Mouse (Mus musculus) midbrain, embryonic 13.5 days (tissue): ENCODE data around the gene Lbhd2. TPM values are rescaled to one million over a fixed set of nuclear protein-coding genes. Genes with fewer than 3 reads are reported as not detected.
A peak's percentile ranks its signal among the peaks of the same experiment; 100 is the strongest.

Experiments
- ATAC-seq: fragments of 200-750 bp; cut with Nextera tagmentation; 2 replicates; pipeline ENCODE4 v1.8.0; 2017; ENCODE audit warnings: mild to moderate bottlenecking, moderate TSS enrichment, moderate library complexity
- H3K27ac ChIP-seq: fragments of 300-500 bp; sonication (generic); 2 replicates; pipeline ENCODE4 v1.5.1; 2015; ENCODE audit warnings: inconsistent platforms, mild to moderate bottlenecking, moderate library complexity
- H3K27me3 ChIP-seq: fragments of 300-500 bp; sonication (generic); 2 replicates; pipeline ENCODE4 v1.6.1; 2015; ENCODE audit warnings: mild to moderate bottlenecking, inconsistent platforms
- H3K36me3 ChIP-seq: fragments of 300-500 bp; sonication (generic); 2 replicates; pipeline ENCODE4 v1.6.1; 2015; ENCODE audit warnings: mild to moderate bottlenecking, inconsistent platforms
- H3K4me1 ChIP-seq: fragments of 300-500 bp; sonication (generic); replicated peaks from 2 replicates; pipeline ENCODE4 v1.6.1; 2015; ENCODE audit warnings: inconsistent platforms
- H3K4me2 ChIP-seq: fragments of 300-500 bp; sonication (generic); replicated peaks from 2 replicates; pipeline ENCODE4 v1.6.1; 2015; ENCODE audit warnings: moderate library complexity, mild to moderate bottlenecking, inconsistent platforms
- H3K4me3 ChIP-seq: fragments of 300-500 bp; sonication (generic); replicated peaks from 2 replicates; pipeline ENCODE4 v1.5.1; 2015; ENCODE audit warnings: mild to moderate bottlenecking, inconsistent platforms
- H3K9ac ChIP-seq: fragments of 300-500 bp; sonication (generic); replicated peaks from 2 replicates; pipeline ENCODE4 v1.6.1; 2015; ENCODE audit warnings: mild to moderate bottlenecking, inconsistent platforms
- H3K9me3 ChIP-seq: fragments of 300-500 bp; sonication (generic); 2 replicates; pipeline ENCODE4 v1.6.1; 2016; ENCODE audit warnings: mild to moderate bottlenecking, inconsistent platforms
- WGBS: fragments of 180-500 bp; shearing (Covaris S2); methylation state at CpG from one replicate; pipeline ENCODE4 v1.1.7; 2015; 5-methylcytosine and 5-hydroxymethylcytosine counted together
- polyA plus RNA-seq: library from polyadenylated mRNA; unstranded; fragments of >200 nt; fragmentation: Nextera tagmentation; extraction: Ambion mirVana; gene quantifications from 2 replicates; pipeline ENCODE4 v1.2.1, GENCODE M21; 2015

The Lbhd2 gene
- polyA plus RNA-seq, 1 experiment from 2014 or later: not detected

GRCm38 (mm10) chr12:111445890-111446613 is 39.4 kb downstream of the Lbhd2 start:
- H3K9ac ChIP-seq: no peak overlapping the region

GRCm38 (mm10) chr12:111446745-111447144 is 40.1 kb downstream of the Lbhd2 start:
- H3K4me2 ChIP-seq: no peak overlapping the region
- H3K4me1 ChIP-seq: peaks cover 32% of the 10 kb centered on the region
- H3K9me3 ChIP-seq: no peaks in the 10 kb centered on the region
- H3K27me3 ChIP-seq: peaks cover 100% of the 10 kb centered on the region
- H3K36me3 ChIP-seq: no peaks in the 10 kb centered on the region
- WGBS: 22% methylated on average over 5 of the region's 5 CpGs
- no peak overlapping the region for H3K4me3 ChIP-seq
- no peak for ATAC-seq
- H3K9ac ChIP-seq: no peak overlapping the region
- H3K27ac ChIP-seq: no peak overlapping the region

More at GRCm38 (mm10) chr12:111445890-111446613, 39.4 kb downstream of the Lbhd2 start:
- Histone ChIP-seq H3K27ac (no peak overlapping the region), H3K4me2 (peak overlapping the region; percentile 46), H3K4me3 (peak overlapping the region; percentile 26), H3K4me1 (peaks cover 32% of the 10 kb centered on the region), H3K27me3 (peaks cover 100% of the 10 kb centered on the region), H3K36me3 (no peaks in the 10 kb centered on the region), H3K9me3 (no peaks in the 10 kb centered on the region)
- no peak for ATAC-seq
- 6% methylated on average over 22 of the region's 27 CpGs for WGBS

GRCm38 (mm10) chr12:111447350-111447749 is 40.7 kb downstream of the Lbhd2 start:
- no peak overlapping the region for H3K27ac ChIP-seq
- H3K4me1 ChIP-seq: peaks cover 27% of the 10 kb centered on the region
- no peaks in the 10 kb centered on the region for H3K9me3 ChIP-seq
- no peak overlapping the region for H3K9ac ChIP-seq
- H3K36me3 ChIP-seq: no peaks in the 10 kb centered on the region
- 11% methylated on average over 9 of the region's 9 CpGs for WGBS
- no peak overlapping the region for H3K4me2 ChIP-seq
- H3K4me3 ChIP-seq: no peak overlapping the region
- no peak for ATAC-seq
- H3K27me3 ChIP-seq: peaks cover 100% of the 10 kb centered on the region

- no peak overlapping the region for H3K27ac ChIP-seq
- no peak overlapping the region for H3K9ac ChIP-seq
- H3K9me3 ChIP-seq: no peaks in the 10 kb centered on the region
- no peak for ATAC-seq
- H3K4me1 ChIP-seq: peaks cover 19% of the 10 kb centered on the region
- 11% methylated on average over 22 of the region's 22 CpGs for WGBS
- no peak overlapping the region for H3K4me2 ChIP-seq
- H3K27me3 ChIP-seq: peaks cover 98% of the 10 kb centered on the region
- no peaks in the 10 kb centered on the region for H3K36me3 ChIP-seq
- H3K4me3 ChIP-seq: no peak overlapping the region
Observed at GRCm38 (mm10) chr12:111447898-111448760, 41.5 kb downstream of the Lbhd2 start.

GRCm38 (mm10) chr12:111448931-111449705 is 42.5 kb downstream of the Lbhd2 start:
- Histone ChIP-seq H3K4me3 (no peak overlapping the region), H3K4me2 (no peak overlapping the region), H3K27ac (no peak overlapping the region), H3K4me1 (peaks cover 17% of the 10 kb centered on the region), H3K27me3 (peaks cover 94% of the 10 kb centered on the region), H3K36me3 (no peaks in the 10 kb centered on the region), H3K9me3 (no peaks in the 10 kb centered on the region), H3K9ac (no peak overlapping the region)
- 21% methylated on average over 13 of the region's 14 CpGs for whole genome bisulfite sequencing
- ATAC-seq: no peak

- no peak overlapping the region for H3K4me2 ChIP-seq
- no peaks in the 10 kb centered on the region for H3K36me3 ChIP-seq
- no peak for ATAC-seq
- H3K9me3 ChIP-seq: no peaks in the 10 kb centered on the region
- WGBS: 50% methylated on average over 6 of the region's 6 CpGs
- no peak overlapping the region for H3K27ac ChIP-seq
- peaks cover 86% of the 10 kb centered on the region for H3K27me3 ChIP-seq
- H3K4me3 ChIP-seq: no peak overlapping the region
- H3K4me1 ChIP-seq: peaks cover 14% of the 10 kb centered on the region
- no peak overlapping the region for H3K9ac ChIP-seq
Observed at GRCm38 (mm10) chr12:111450359-111450758, 43.8 kb downstream of the Lbhd2 start.

- 84% methylated on average over 7 of the region's 7 CpGs for WGBS
- Histone ChIP-seq H3K4me3 (no peak overlapping the region), H3K36me3 (no peaks in the 10 kb centered on the region), H3K27ac (no peak overlapping the region), H3K27me3 (peaks cover 86% of the 10 kb centered on the region), H3K4me2 (no peak overlapping the region), H3K4me1 (0 out of 2 replicates have a peak, but pooled peaks cover 3% of the 10 kb centered on the region), H3K9me3 (no peaks in the 10 kb centered on the region), H3K9ac (no peak overlapping the region)
- ATAC-seq: no peak
Observed at GRCm38 (mm10) chr12:111451561-111451960, 45.0 kb downstream of the Lbhd2 start.

- H3K9ac ChIP-seq: no peak overlapping the region
- H3K36me3 ChIP-seq: no peaks in the 10 kb centered on the region
- H3K27ac ChIP-seq: no peak overlapping the region
- no peak overlapping the region for H3K4me2 ChIP-seq
- no peak for ATAC-seq
- 0 out of 2 replicates have a peak, but pooled peaks cover 3% of the 10 kb centered on the region for H3K4me1 ChIP-seq
- peaks cover 79% of the 10 kb centered on the region for H3K27me3 ChIP-seq
- 29% methylated on average over 4 of the region's 4 CpGs for WGBS
- H3K4me3 ChIP-seq: no peak overlapping the region
- no peaks in the 10 kb centered on the region for H3K9me3 ChIP-seq
Observed at GRCm38 (mm10) chr12:111454021-111454420, 47.4 kb downstream of the Lbhd2 start.

- Histone ChIP-seq H3K36me3 (no peaks in the 10 kb centered on the region), H3K27me3 (peaks cover 77% of the 10 kb centered on the region), H3K9me3 (no peaks in the 10 kb centered on the region), H3K4me1 (0 out of 2 replicates have a peak, but pooled peaks cover 2% of the 10 kb centered on the region), H3K4me2 (no peak overlapping the region), H3K9ac (no peak overlapping the region), H3K4me3 (no peak overlapping the region), H3K27ac (no peak overlapping the region)
- ATAC-seq: no peak
- 70% methylated on average over 10 of the region's 10 CpGs for WGBS
Observed at GRCm38 (mm10) chr12:111454543-111455280, 48.1 kb downstream of the Lbhd2 start.

GRCm38 (mm10) chr12:111455311-111455846 is 48.8 kb downstream of the Lbhd2 start:
- peaks cover 71% of the 10 kb centered on the region for H3K27me3 ChIP-seq
- 75% methylated on average over 12 of the region's 12 CpGs for WGBS
- no peaks in the 10 kb centered on the region for H3K9me3 ChIP-seq
- no peak overlapping the region for H3K4me3 ChIP-seq
- no peak overlapping the region for H3K9ac ChIP-seq
- no peaks in the 10 kb centered on the region for H3K36me3 ChIP-seq
- no peak overlapping the region for H3K4me2 ChIP-seq
- ATAC-seq: no peak
- H3K4me1 ChIP-seq: no peaks in the 10 kb centered on the region
- H3K27ac ChIP-seq: no peak overlapping the region

GRCm38 (mm10) chr12:111455860-111456259 is 49.3 kb downstream of the Lbhd2 start:
- no peak overlapping the region for H3K27ac ChIP-seq
- H3K4me1 ChIP-seq: no peaks in the 10 kb centered on the region
- H3K9me3 ChIP-seq: no peaks in the 10 kb centered on the region
- H3K9ac ChIP-seq: no peak overlapping the region
- ATAC-seq: no peak
- 59% methylated on average over 8 of the region's 8 CpGs for WGBS
- H3K4me3 ChIP-seq: no peak overlapping the region
- H3K4me2 ChIP-seq: no peak overlapping the region
- H3K27me3 ChIP-seq: peaks cover 66% of the 10 kb centered on the region
- no peaks in the 10 kb centered on the region for H3K36me3 ChIP-seq
